ENCODE assay signal across 20 mouse cellular contexts in genomic region chr2:160886221-160886620, GRCm38 (mm10). TPM values are rescaled to one million over a fixed set of nuclear protein-coding genes. Genes with fewer than 3 reads are reported as not detected.
"Had no signal": no experiment of that assay in that cellular context is flagged by ENCODE, and none has a peak within 500 bp of the region (broad histone marks: within the 10 kb centered on the region; RNA-seq: fewer than 3 reads in every experiment).

No protein-coding gene starts in this region.

- H3K36me3 ChIP-seq: midbrain, embryonic 10.5 days; midbrain, embryonic 13.5 days; midbrain, embryonic 15.5 days; neural tube, embryonic 13.5 days; neural tube, embryonic 15.5 days had no signal

- H3K9ac ChIP-seq: lung, embryonic 14.5 days; midbrain, embryonic 13.5 days; midbrain, embryonic 15.5 days; neural tube, embryonic 13.5 days; neural tube, embryonic 15.5 days had no signal

- H3K4me3 ChIP-seq: midbrain, embryonic 10.5 days; midbrain, embryonic 13.5 days; midbrain, embryonic 15.5 days; myocyte; neural tube, embryonic 13.5 days; neural tube, embryonic 15.5 days had no signal

- H3K9me3 ChIP-seq: midbrain, embryonic 10.5 days; midbrain, embryonic 13.5 days; midbrain, embryonic 15.5 days; neural tube, embryonic 13.5 days; neural tube, embryonic 15.5 days had no signal

- ATAC-seq: midbrain, embryonic 13.5 days had no signal

- DNase-seq: lung, adult 18-20 months; lung, embryonic 14.5 days; lung, postnatal 10 days; lung, postnatal 4 days; retina, postnatal 1 day; right cerebral cortex, adult 18-20 months; right cerebral cortex, postnatal 25 days; right cerebral cortex, postnatal 4 days; spleen, adult 18-20 months; thymus, adult 18-20 months; thymus, postnatal 14 days; thymus, postnatal 36 days had no signal

- H3K27ac ChIP-seq: midbrain, embryonic 10.5 days; midbrain, embryonic 13.5 days; midbrain, embryonic 15.5 days; neural tube, embryonic 13.5 days; neural tube, embryonic 15.5 days had no signal

- H3K4me2 ChIP-seq: lung, embryonic 14.5 days; midbrain, embryonic 13.5 days; midbrain, embryonic 15.5 days had no signal

RNA-seq across cellular contexts. Expression of gene Lpin3, which starts 5.8 kb away (rescaled TPM):
- total RNA-seq: megakaryocyte, adult 5-6 weeks; megakaryocyte-erythroid progenitor cell, adult 5-6 weeks had no signal

RNA-seq across cellular contexts. Expression of gene Emilin3, which starts 25.9 kb away (rescaled TPM):
- total RNA-seq: megakaryocyte, adult 5-6 weeks; megakaryocyte-erythroid progenitor cell, adult 5-6 weeks had no signal
- polyA plus RNA-seq: myocyte had no signal
